Mouse (Mus musculus) hindbrain, embryonic 15.5 days (tissue): ENCODE data around the gene Adcy2. TPM values are rescaled to one million over a fixed set of nuclear protein-coding genes. Genes with fewer than 3 reads are reported as not detected.

Source experiments
- ATAC-seq: fragments of 200-750 bp; cut with Nextera tagmentation; 2 replicates; pipeline ENCODE4 v1.8.0; 2017; ENCODE audit warnings: low read depth, moderate number of reproducible peaks, moderate TSS enrichment; ENCODE audit not compliant: low FRiP score
- H3K27ac ChIP-seq: fragments of 300-500 bp; sonication (generic); replicated peaks from 2 replicates; pipeline ENCODE4 v1.5.1; 2015; ENCODE audit warnings: mild to moderate bottlenecking, inconsistent platforms
- H3K27me3 ChIP-seq: fragments of 300-500 bp; sonication (generic); 2 replicates; pipeline ENCODE4 v1.6.1; 2015; ENCODE audit warnings: control low read depth, inconsistent platforms
- H3K36me3 ChIP-seq: fragments of 300-500 bp; sonication (generic); 2 replicates; pipeline ENCODE4 v1.6.1; 2015; ENCODE audit warnings: control low read depth, inconsistent platforms
- H3K4me1 ChIP-seq: fragments of 300-500 bp; sonication (generic); replicated peaks from 2 replicates; pipeline ENCODE4 v1.6.1; 2015; ENCODE audit warnings: control low read depth, inconsistent platforms
- H3K4me2 ChIP-seq: fragments of 300-500 bp; sonication (generic); 2 replicates; pipeline ENCODE4 v1.6.1; 2015; ENCODE audit warnings: moderate library complexity, mild to moderate bottlenecking, inconsistent platforms
- H3K4me3 ChIP-seq: fragments of 300-500 bp; sonication (generic); 2 replicates; pipeline ENCODE4 v1.5.1; 2015; ENCODE audit warnings: mild to moderate bottlenecking, inconsistent platforms
- H3K9ac ChIP-seq: fragments of 300-500 bp; sonication (generic); 2 replicates; pipeline ENCODE4 v1.6.1; 2015; ENCODE audit warnings: inconsistent platforms
- H3K9me3 ChIP-seq: fragments of 300-500 bp; sonication (generic); 2 replicates; pipeline ENCODE4 v1.6.1; 2016; ENCODE audit warnings: control low read depth, inconsistent platforms
- WGBS: fragments of 180-500 bp; shearing (Covaris S2); methylation state at CpG from one replicate; pipeline ENCODE4 v1.1.7; 2015; 5-methylcytosine and 5-hydroxymethylcytosine counted together
- polyA plus RNA-seq: library from polyadenylated mRNA; unstranded; fragments of >200 nt; fragmentation: Nextera tagmentation; extraction: Ambion mirVana; gene quantifications from 2 replicates; pipeline ENCODE4 v1.2.1, GENCODE M21; 2015

The Adcy2 gene
- polyA plus RNA-seq, 1 experiment from 2014 or later: 14.6 TPM

- no peaks in the 10 kb centered on the region for H3K9me3 ChIP-seq
- no peak overlapping the region for H3K4me2 ChIP-seq
- H3K27me3 ChIP-seq: no peaks in the 10 kb centered on the region
- no peak for ATAC-seq
- H3K4me3 ChIP-seq: no peak overlapping the region
- H3K36me3 ChIP-seq: no peaks in the 10 kb centered on the region
- no peaks in the 10 kb centered on the region for H3K4me1 ChIP-seq
- H3K9ac ChIP-seq: no peak overlapping the region
- WGBS: 77% methylated on average over 3 of the region's 3 CpGs
- H3K27ac ChIP-seq: no peak overlapping the region
Observed at GRCm38 (mm10) chr13:68848265-68848664, 151.1 kb downstream of the Adcy2 start.

DNA sequence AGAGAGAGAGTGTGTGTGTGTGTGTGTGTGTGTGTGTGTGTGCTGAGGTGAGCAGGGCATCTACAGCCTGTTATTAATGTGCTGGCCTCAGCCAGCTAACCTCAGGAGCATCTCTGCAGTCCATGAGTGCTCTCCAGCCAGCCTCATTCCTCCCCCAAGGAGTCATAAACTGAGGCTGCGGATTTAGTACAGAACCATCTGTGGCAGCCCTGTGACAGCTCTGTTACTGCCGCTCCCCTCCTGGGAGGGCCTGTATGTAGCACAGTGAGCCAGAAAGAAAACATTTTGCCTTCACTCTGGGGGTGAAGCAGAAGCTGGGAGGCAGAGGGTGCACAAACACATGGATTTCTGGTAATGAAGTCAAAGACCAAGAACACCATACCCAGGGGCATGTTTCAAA, 159.8 kb downstream of the Adcy2 start:
- H3K4me2 ChIP-seq: no peak overlapping the region
- no peak overlapping the region for H3K9ac ChIP-seq
- no peak overlapping the region for H3K27ac ChIP-seq
- H3K36me3 ChIP-seq: no peaks in the 10 kb centered on the region
- no peaks in the 10 kb centered on the region for H3K27me3 ChIP-seq
- H3K4me3 ChIP-seq: no peak overlapping the region
- H3K9me3 ChIP-seq: no peaks in the 10 kb centered on the region
- peaks cover 3% of the 10 kb centered on the region; the same call in 1 of the 2 replicates for H3K4me1 ChIP-seq
- ATAC-seq: peak; percentile 38; the same call in 1 of the 2 replicates
- 44% methylated on average over 2 of the region's 2 CpGs for WGBS

- Histone ChIP-seq H3K4me2 (no peak overlapping the region), H3K9me3 (no peaks in the 10 kb centered on the region), H3K27me3 (no peaks in the 10 kb centered on the region), H3K27ac (no peak overlapping the region), H3K36me3 (no peaks in the 10 kb centered on the region), H3K4me3 (no peak overlapping the region), H3K4me1 (peaks cover 3% of the 10 kb centered on the region; the same call in 1 of the 2 replicates), H3K9ac (no peak overlapping the region)
- no peak for ATAC-seq
Observed at GRCm38 (mm10) chr13:68836183-68836582, 163.2 kb downstream of the Adcy2 start.

- H3K27me3 ChIP-seq: no peaks in the 10 kb centered on the region
- ATAC-seq: no peak
- H3K27ac ChIP-seq: no peak overlapping the region
- no peaks in the 10 kb centered on the region for H3K9me3 ChIP-seq
- no peak overlapping the region for H3K4me3 ChIP-seq
- H3K36me3 ChIP-seq: no peaks in the 10 kb centered on the region
- no peak overlapping the region for H3K9ac ChIP-seq
- no peak overlapping the region for H3K4me2 ChIP-seq
- WGBS: 67% methylated on average over 8 of the region's 8 CpGs
- H3K4me1 ChIP-seq: peaks cover 3% of the 10 kb centered on the region; the same call in 1 of the 2 replicates
Observed at GRCm38 (mm10) chr13:68835424-68836045, 163.8 kb downstream of the Adcy2 start.

GRCm38 (mm10) chr13:68832141-68832540, 167.2 kb downstream of the Adcy2 start:
- Histone ChIP-seq H3K4me2 (no peak overlapping the region), H3K9me3 (no peaks in the 10 kb centered on the region), H3K27ac (no peak overlapping the region), H3K27me3 (no peaks in the 10 kb centered on the region), H3K4me3 (no peak overlapping the region), H3K9ac (no peak overlapping the region), H3K4me1 (no peaks in the 10 kb centered on the region), H3K36me3 (no peaks in the 10 kb centered on the region)
- 91% methylated on average over 5 of the region's 5 CpGs for WGBS
- ATAC-seq: no peak

GRCm38 (mm10) chr13:68830030-68830759, 169.1 kb downstream of the Adcy2 start:
- H3K36me3 ChIP-seq: no peaks in the 10 kb centered on the region
- ATAC-seq: peak; percentile 19; the same call in 1 of the 2 replicates

GRCm38 (mm10) chr13:68828441-68828840, 170.9 kb downstream of the Adcy2 start:
- Histone ChIP-seq H3K9me3 (no peaks in the 10 kb centered on the region), H3K9ac (no peak overlapping the region), H3K27me3 (no peaks in the 10 kb centered on the region), H3K27ac (no peak overlapping the region), H3K4me1 (no peaks in the 10 kb centered on the region), H3K36me3 (no peaks in the 10 kb centered on the region), H3K4me3 (no peak overlapping the region), H3K4me2 (no peak overlapping the region)
- ATAC-seq: no peak
- WGBS: 59% methylated on average over 4 of the region's 4 CpGs

More at GRCm38 (mm10) chr13:68830030-68830759, 169.1 kb downstream of the Adcy2 start:
- Histone ChIP-seq H3K4me1 (no peaks in the 10 kb centered on the region), H3K4me3 (no peak overlapping the region), H3K27me3 (no peaks in the 10 kb centered on the region), H3K9ac (no peak overlapping the region), H3K27ac (no peak overlapping the region), H3K9me3 (no peaks in the 10 kb centered on the region), H3K4me2 (no peak overlapping the region)
- 81% methylated on average over 6 of the region's 6 CpGs for WGBS

DNA sequence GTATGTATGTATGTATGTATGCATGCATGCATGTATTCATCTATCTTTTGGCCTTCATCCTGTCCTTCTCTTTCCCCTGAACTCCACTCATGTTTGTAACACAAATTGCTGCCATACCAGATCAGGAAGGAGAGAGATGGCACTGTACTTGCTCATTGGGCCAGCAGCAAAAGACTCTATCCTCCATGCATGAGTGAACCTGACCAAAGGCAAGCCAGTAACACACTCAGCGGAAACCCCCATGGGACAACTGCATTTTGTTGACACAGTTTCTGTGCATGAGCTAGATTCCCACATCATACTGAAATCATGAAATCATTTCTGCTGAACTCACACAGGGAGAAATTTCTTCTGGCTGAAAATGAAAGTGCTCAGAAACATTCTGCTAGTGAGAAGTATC, 172.9 kb downstream of the Adcy2 start:
- Histone ChIP-seq H3K27me3 (no peaks in the 10 kb centered on the region), H3K4me2 (no peak overlapping the region), H3K27ac (no peak overlapping the region), H3K4me1 (no peaks in the 10 kb centered on the region), H3K36me3 (no peaks in the 10 kb centered on the region), H3K4me3 (no peak overlapping the region), H3K9ac (no peak overlapping the region), H3K9me3 (no peaks in the 10 kb centered on the region)
- ATAC-seq: no peak
- 90% methylated on average over 1 of the region's 1 CpGs for WGBS

DNA sequence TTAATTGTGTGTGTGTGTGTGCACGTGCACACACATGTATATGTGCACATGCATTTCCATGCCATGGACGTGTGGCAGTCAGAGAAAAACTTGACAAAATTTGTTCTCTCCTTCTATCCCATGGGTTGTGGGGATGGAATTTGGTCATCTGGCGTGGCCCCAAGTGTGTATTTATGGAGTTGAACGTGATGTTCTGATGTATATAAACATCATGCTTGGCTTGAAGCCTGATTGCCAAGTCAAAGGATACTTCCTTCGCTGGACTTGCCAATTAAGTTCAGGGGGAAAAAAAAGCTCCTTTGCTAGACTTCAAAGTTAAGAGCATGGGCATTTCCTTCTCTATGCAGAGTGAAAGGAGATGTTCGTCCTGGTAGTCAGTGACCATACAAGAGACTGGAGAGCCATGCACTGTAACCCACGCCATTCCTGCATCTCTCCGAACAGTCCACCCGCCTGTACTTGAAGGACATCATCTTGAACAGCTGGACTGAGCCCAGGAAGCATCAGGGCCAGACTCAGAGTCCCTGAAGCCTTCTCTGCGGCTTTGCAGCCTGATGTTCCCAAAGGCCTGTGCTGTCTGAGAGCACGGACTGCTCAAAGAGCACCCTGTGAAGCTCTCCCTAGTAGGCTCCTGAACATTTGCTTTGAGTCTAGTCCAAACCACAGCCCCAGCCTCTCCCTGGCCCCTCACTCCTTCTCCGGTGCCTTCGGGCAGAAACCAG, 178.3 kb downstream of the Adcy2 start:
- 87% methylated on average over 13 of the region's 13 CpGs for WGBS
- H3K4me3 ChIP-seq: no peak overlapping the region
- H3K4me1 ChIP-seq: no peaks in the 10 kb centered on the region
- no peaks in the 10 kb centered on the region for H3K27me3 ChIP-seq
- H3K9ac ChIP-seq: no peak overlapping the region
- ATAC-seq: no peak
- H3K27ac ChIP-seq: no peak overlapping the region
- H3K9me3 ChIP-seq: no peaks in the 10 kb centered on the region
- no peaks in the 10 kb centered on the region for H3K36me3 ChIP-seq
- H3K4me2 ChIP-seq: no peak overlapping the region

- WGBS: 75% methylated on average over 4 of the region's 4 CpGs
- no peak overlapping the region for H3K4me2 ChIP-seq
Observed at GRCm38 (mm10) chr13:68815704-68816477, 183.4 kb downstream of the Adcy2 start.

DNA sequence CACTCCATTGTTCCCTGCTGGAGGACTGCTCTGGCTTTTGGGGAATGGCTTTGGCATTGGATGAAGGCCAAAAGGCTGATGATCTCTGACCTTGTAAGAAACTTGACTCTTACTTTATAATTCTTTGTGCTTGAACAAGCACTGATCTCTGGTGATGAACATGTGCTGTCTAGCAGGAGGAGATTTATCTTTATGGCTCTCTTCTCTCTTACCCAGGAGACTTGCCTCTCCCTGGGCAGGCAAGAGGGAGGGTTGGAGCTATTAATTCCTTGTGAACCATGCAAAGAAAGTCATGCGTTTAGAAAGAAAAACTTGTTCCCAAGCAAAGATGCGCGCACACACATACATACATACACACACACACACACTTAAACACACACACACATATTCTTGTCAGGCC, 188.2 kb downstream of the Adcy2 start:
- Histone ChIP-seq H3K4me3 (no peak overlapping the region), H3K27me3 (no peaks in the 10 kb centered on the region), H3K36me3 (no peaks in the 10 kb centered on the region), H3K4me2 (no peak overlapping the region), H3K9me3 (no peaks in the 10 kb centered on the region), H3K4me1 (no peaks in the 10 kb centered on the region), H3K9ac (no peak overlapping the region), H3K27ac (no peak overlapping the region)
- ATAC-seq: no peak
- 87% methylated on average over 3 of the region's 3 CpGs for WGBS

More at GRCm38 (mm10) chr13:68815704-68816477, 183.4 kb downstream of the Adcy2 start:
- no peaks in the 10 kb centered on the region for H3K36me3 ChIP-seq
- no peak overlapping the region for H3K27ac ChIP-seq
- no peak overlapping the region for H3K4me3 ChIP-seq
- H3K9me3 ChIP-seq: no peaks in the 10 kb centered on the region
- H3K9ac ChIP-seq: no peak overlapping the region
- no peak; the same call in 1 of the 2 replicates for ATAC-seq
- H3K27me3 ChIP-seq: no peaks in the 10 kb centered on the region
- H3K4me1 ChIP-seq: no peaks in the 10 kb centered on the region
